Mouse (Mus musculus) heart, postnatal 0 days (tissue): Measurements from ENCODE around the gene Tspan17. TPM values are rescaled to one million over a fixed set of nuclear protein-coding genes. Genes with fewer than 3 reads are reported as not detected.

Experiments used
- ATAC-seq: fragments of 200-750 bp; cut with Nextera tagmentation; 2 replicates; pipeline ENCODE4 v1.8.0; 2017; ENCODE audit warnings: low read depth, moderate number of reproducible peaks, moderate library complexity; ENCODE audit not compliant: insufficient read depth
- DNase-seq: peaks from one replicate; pipeline ENCODE4 v3.0.0-alpha.2; 2016; ENCODE audit warnings: low spot score
- H3K27ac ChIP-seq: fragments of 300-500 bp; sonication (generic); 2 replicates; pipeline ENCODE4 v1.5.1; 2014; ENCODE audit warnings: low read depth, mild to moderate bottlenecking
- H3K27me3 ChIP-seq: fragments of 300-500 bp; sonication (generic); 2 replicates; pipeline ENCODE4 v1.6.1; 2014; ENCODE audit warnings: low read length, mixed read lengths; ENCODE audit not compliant: control insufficient read depth, insufficient read depth
- H3K36me3 ChIP-seq: fragments of 300-500 bp; sonication (generic); replicated peaks from 2 replicates; pipeline ENCODE4 v1.6.1; 2014; ENCODE audit warnings: low read length, mixed read lengths; ENCODE audit not compliant: control insufficient read depth, insufficient read depth
- H3K4me1 ChIP-seq: fragments of 300-500 bp; sonication (generic); 2 replicates; pipeline ENCODE4 v1.6.1; 2014; ENCODE audit warnings: antibody characterized with exemption; ENCODE audit not compliant: control insufficient read depth, insufficient read depth
- H3K4me2 ChIP-seq: fragments of 300-500 bp; sonication (generic); 2 replicates; pipeline ENCODE4 v1.6.1; 2014; ENCODE audit warnings: low read depth, mild to moderate bottlenecking, low read length, moderate library complexity
- H3K4me3 ChIP-seq: fragments of 300-500 bp; sonication (generic); 2 replicates; pipeline ENCODE4 v1.5.1; 2014; ENCODE audit warnings: low read depth, low read length
- H3K9ac ChIP-seq: fragments of 300-500 bp; sonication (generic); replicated peaks from 2 replicates; pipeline ENCODE4 v1.6.1; 2014; ENCODE audit warnings: low read depth, low read length, mixed read lengths
- H3K9me3 ChIP-seq: fragments of 300-500 bp; sonication (generic); replicated peaks from 2 replicates; pipeline ENCODE4 v1.6.1; 2016; ENCODE audit warnings: low read length; ENCODE audit not compliant: control insufficient read depth
- CTCF ChIP-seq: IDR thresholded peaks from 2 replicates; pipeline ENCODE4 v1.5.1; 2016; ENCODE audit warnings: antibody characterized with exemption, control low read depth, low read depth
- EP300 ChIP-seq: IDR thresholded peaks from 2 replicates; pipeline ENCODE4 v1.6.1; 2016; ENCODE audit warnings: antibody characterized with exemption, low read depth
- WGBS: fragments of 180-500 bp; shearing (Covaris S2); extraction: QIAGEN DNeasy Blood & Tissue Kit; methylation state at CpG from one replicate; pipeline ENCODE4 v1.1.7; 2014; 5-methylcytosine and 5-hydroxymethylcytosine counted together
- polyA plus RNA-seq: library from polyadenylated mRNA; unstranded; fragments of >200 nt; fragmentation: Nextera tagmentation; extraction: Ambion mirVana; gene quantifications from 2 replicates; pipeline ENCODE4 v1.2.1, GENCODE M21; 2015
- total RNA-seq: library from RNA; depleted of rRNA; stranded (reverse); fragments of >200 nt; gene quantifications from 2 replicates; pipeline ENCODE4 v1.2.3, GENCODE M21; 2014; ENCODE audit warnings: low replicate concordance

Tspan17 gene
- total and polyA plus RNA-seq, 2 experiments from 2014 or later = 7.5 to 7.6 TPM

DNA sequence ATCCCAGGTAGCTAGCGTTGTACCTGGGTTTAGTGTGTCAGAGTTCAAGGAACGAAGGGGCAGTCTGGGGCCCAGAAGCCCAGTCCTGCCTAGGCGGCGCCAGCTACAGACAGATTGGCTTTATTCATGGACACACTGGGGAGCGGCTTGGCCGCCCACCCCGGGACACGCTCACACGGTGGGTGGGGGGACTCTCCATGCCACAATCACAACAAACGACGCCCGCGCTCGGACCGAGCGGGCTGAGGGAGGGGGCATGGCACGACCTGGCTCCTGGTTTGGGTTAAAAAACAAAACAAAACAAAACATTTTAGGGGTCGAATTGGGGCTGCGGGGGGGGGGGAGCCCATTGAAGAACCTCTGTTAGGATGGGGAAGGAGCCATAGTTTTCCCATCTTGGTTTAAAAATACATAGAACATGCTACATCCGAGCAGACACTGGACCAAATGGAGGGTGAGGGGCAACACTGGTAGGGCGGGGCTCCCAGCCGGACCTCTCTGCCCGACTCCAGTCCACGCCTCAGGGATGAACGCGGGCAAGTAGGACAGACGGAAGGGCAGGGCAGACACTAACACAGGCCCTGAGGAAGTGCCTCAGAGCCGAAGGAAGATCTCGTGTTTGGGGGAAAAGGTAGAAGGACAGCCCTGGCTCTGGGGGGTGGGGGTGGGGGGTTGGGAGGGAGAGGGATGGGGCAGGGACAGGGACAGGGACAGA is 30.3 kb upstream of the Tspan17 start:
- H3K27ac ChIP-seq = no peak overlapping the region
- no peak for TF ChIP-seq CTCF
- no peak for TF ChIP-seq EP300
- no peak overlapping the region for H3K4me3 ChIP-seq
- ATAC-seq (peak; percentile 8; the same call in 1 of the 2 replicates), DNase-seq (no peak)
- 3% methylated on average over 29 of the region's 29 CpGs for WGBS
- H3K9ac ChIP-seq = no peak overlapping the region
- H3K9me3 ChIP-seq = no peaks in the 10 kb centered on the region
- H3K36me3 ChIP-seq = no peaks in the 10 kb centered on the region
- no peak overlapping the region; the same call in 1 of the 2 replicates for H3K4me2 ChIP-seq
- H3K27me3 ChIP-seq = peaks cover 61% of the 10 kb centered on the region
- no peaks in the 10 kb centered on the region; the same call in 1 of the 2 replicates for H3K4me1 ChIP-seq

- 8% methylated on average over 7 of the region's 7 CpGs for WGBS
- H3K9me3 ChIP-seq = no peaks in the 10 kb centered on the region
- no peak overlapping the region for H3K4me3 ChIP-seq
- H3K27me3 ChIP-seq = peaks cover 66% of the 10 kb centered on the region
- H3K4me2 ChIP-seq = no peak overlapping the region
- DNase-seq (no peak), ATAC-seq (no peak)
- H3K9ac ChIP-seq = no peak overlapping the region
- H3K36me3 ChIP-seq = no peaks in the 10 kb centered on the region
- TF ChIP-seq EP300 (no peak), CTCF (no peak)
- no peak overlapping the region for H3K27ac ChIP-seq
- no peaks in the 10 kb centered on the region; the same call in 1 of the 2 replicates for H3K4me1 ChIP-seq
These were observed 29.7 kb upstream of the Tspan17 start for GRCm38 (mm10) chr13:54759496-54759895.

DNA sequence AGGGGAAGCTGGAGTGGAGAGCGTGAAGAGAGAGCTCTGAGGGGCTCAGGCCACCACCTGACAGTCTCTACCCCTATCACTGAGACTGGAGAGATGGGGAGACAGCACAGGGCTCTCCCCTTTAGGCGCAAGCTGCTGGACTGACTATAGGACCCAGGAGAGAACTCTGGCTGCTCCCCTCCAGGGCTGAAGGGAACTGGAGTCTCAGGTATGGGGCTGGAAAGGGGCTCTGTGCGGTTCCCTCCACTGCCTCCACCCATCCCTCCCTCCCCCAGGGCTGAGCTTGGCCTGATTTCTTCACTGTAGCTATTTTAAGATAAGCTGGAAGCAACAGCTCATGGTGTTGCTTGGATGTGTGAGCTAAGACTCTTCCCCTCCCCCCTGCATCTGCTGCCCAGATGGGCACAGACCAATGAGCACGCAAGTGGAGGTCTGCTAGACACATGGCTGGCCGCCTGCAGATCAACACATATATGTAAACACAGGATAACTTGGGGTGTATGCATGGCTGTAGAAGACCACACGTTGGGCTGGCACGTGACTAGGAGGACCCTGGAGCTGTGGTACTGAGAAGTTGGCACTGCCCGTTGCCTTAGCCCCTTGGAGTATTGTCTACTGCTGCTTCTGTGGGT is 28.9 kb upstream of the Tspan17 start:
- Histone ChIP-seq H3K4me1 (no peaks in the 10 kb centered on the region; the same call in 1 of the 2 replicates), H3K27me3 (peaks cover 71% of the 10 kb centered on the region), H3K36me3 (no peaks in the 10 kb centered on the region), H3K9me3 (no peaks in the 10 kb centered on the region), H3K4me2 (no peak overlapping the region), H3K27ac (no peak overlapping the region), H3K4me3 (no peak overlapping the region), H3K9ac (no peak overlapping the region)
- DNase-seq (no peak), ATAC-seq (no peak)
- no peak for TF ChIP-seq CTCF
- no peak for TF ChIP-seq EP300
- 45% methylated on average over 8 of the region's 8 CpGs for WGBS

- no peaks in the 10 kb centered on the region; the same call in 1 of the 2 replicates for H3K4me1 ChIP-seq
- no peaks in the 10 kb centered on the region for H3K9me3 ChIP-seq
- H3K27ac ChIP-seq = no peak overlapping the region
- no peak for ATAC-seq
- no peak overlapping the region for H3K4me3 ChIP-seq
- 79% methylated on average over 7 of the region's 7 CpGs for WGBS
- TF ChIP-seq EP300 = no peak
- TF ChIP-seq CTCF = no peak
- no peak overlapping the region for H3K4me2 ChIP-seq
- no peaks in the 10 kb centered on the region for H3K36me3 ChIP-seq
- DNase-seq = no peak
- peaks cover 74% of the 10 kb centered on the region for H3K27me3 ChIP-seq
- H3K9ac ChIP-seq = no peak overlapping the region
These were observed 28.3 kb upstream of the Tspan17 start for GRCm38 (mm10) chr13:54760906-54761305.

- no peak for TF ChIP-seq CTCF
- TF ChIP-seq EP300 = no peak
- Histone ChIP-seq H3K27me3 (peaks cover 51% of the 10 kb centered on the region), H3K4me2 (peak overlapping the region; percentile 29), H3K9me3 (no peaks in the 10 kb centered on the region), H3K9ac (no peak overlapping the region), H3K4me1 (no peaks in the 10 kb centered on the region), H3K36me3 (no peaks in the 10 kb centered on the region), H3K27ac (no peak overlapping the region), H3K4me3 (peak overlapping the region; percentile 20)
- DNase-seq (no peak), ATAC-seq (no peak)
- 8% methylated on average over 43 of the region's 44 CpGs for WGBS
These were observed 23.6 kb upstream of the Tspan17 start for GRCm38 (mm10) chr13:54765281-54766191.
